Mouse (Mus musculus) intestine, embryonic 16.5 days (tissue): ENCODE results near the gene Usp4. TPM values are rescaled to one million over a fixed set of nuclear protein-coding genes. Genes with fewer than 3 reads are reported as not detected.

ENCODE experiments used
- ATAC-seq: fragments of 200-750 bp; cut with Nextera tagmentation; 2 replicates; pipeline ENCODE4 v1.8.0; 2017; ENCODE audit warnings: moderate TSS enrichment, moderate library complexity
- H3K27ac ChIP-seq: fragments of 300-500 bp; sonication (generic); 2 replicates; pipeline ENCODE4 v1.5.1; 2014; ENCODE audit warnings: mild to moderate bottlenecking, low read length
- H3K27me3 ChIP-seq: fragments of 300-500 bp; sonication (generic); replicated peaks from 2 replicates; pipeline ENCODE4 v1.6.1; 2014; ENCODE audit warnings: low read length, control low read depth, mixed read lengths; ENCODE audit not compliant: control insufficient read depth, insufficient read depth
- H3K36me3 ChIP-seq: fragments of 300-500 bp; sonication (generic); 2 replicates; pipeline ENCODE4 v1.6.1; 2014; ENCODE audit warnings: low read length, control low read depth; ENCODE audit not compliant: control insufficient read depth, insufficient read depth
- H3K4me1 ChIP-seq: fragments of 300-500 bp; sonication (generic); 2 replicates; pipeline ENCODE4 v1.6.1; 2014; ENCODE audit warnings: low read length, control low read depth, mixed read lengths; ENCODE audit not compliant: control insufficient read depth, insufficient read depth
- H3K4me2 ChIP-seq: fragments of 300-500 bp; sonication (generic); 2 replicates; pipeline ENCODE4 v1.6.1; 2014; ENCODE audit warnings: low read depth, low read length, control low read depth
- H3K4me3 ChIP-seq: fragments of 300-500 bp; sonication (generic); 2 replicates; pipeline ENCODE4 v1.5.1; 2014; ENCODE audit warnings: mild to moderate bottlenecking, low read length
- H3K9ac ChIP-seq: fragments of 300-500 bp; sonication (generic); 2 replicates; pipeline ENCODE4 v1.6.1; 2014; ENCODE audit warnings: low read depth, low read length
- H3K9me3 ChIP-seq: fragments of 300-500 bp; sonication (generic); 2 replicates; pipeline ENCODE4 v1.6.1; 2016; ENCODE audit warnings: low read length, control low read depth; ENCODE audit not compliant: control insufficient read depth
- WGBS: fragments of 180-500 bp; shearing (Covaris S2); extraction: QIAGEN DNeasy Blood & Tissue Kit; methylation state at CpG from one replicate; pipeline ENCODE4 v1.1.7; 2014; 5-methylcytosine and 5-hydroxymethylcytosine counted together
- polyA plus RNA-seq: library from polyadenylated mRNA; unstranded; fragments of >200 nt; fragmentation: Nextera tagmentation; extraction: Ambion mirVana; gene quantifications from 2 replicates; pipeline ENCODE4 v1.2.1, GENCODE M21; 2015

Gene Usp4
- polyA plus RNA-seq, 1 experiment from 2014 or later: 92.1 TPM

- no peaks in the 10 kb centered on the region for H3K36me3 ChIP-seq
- no peaks in the 10 kb centered on the region for H3K27me3 ChIP-seq
- ATAC-seq: peak; percentile 19
- peaks cover 30% of the 10 kb centered on the region for H3K4me1 ChIP-seq
- peak overlapping the region; percentile 95 for H3K9ac ChIP-seq
- peak overlapping the region; percentile 82 for H3K4me3 ChIP-seq
- H3K9me3 ChIP-seq: no peaks in the 10 kb centered on the region
- peak overlapping the region; percentile 98 for H3K27ac ChIP-seq
- 50% methylated on average over 10 of the region's 10 CpGs for WGBS
- peak overlapping the region; percentile 74 for H3K4me2 ChIP-seq
Measured at GRCm38 (mm10) chr9:108340258-108341138, 7.2 kb upstream of the Usp4 start.

- H3K9ac ChIP-seq: peak overlapping the region; percentile 95; the same call in 1 of the 2 replicates
- no peaks in the 10 kb centered on the region for H3K9me3 ChIP-seq
- peak overlapping the region; percentile 82 for H3K4me3 ChIP-seq
- no peak for ATAC-seq
- peak overlapping the region; percentile 33 for H3K4me2 ChIP-seq
- H3K27ac ChIP-seq: peak overlapping the region; percentile 98
- no peaks in the 10 kb centered on the region for H3K36me3 ChIP-seq
- peaks cover 33% of the 10 kb centered on the region for H3K4me1 ChIP-seq
- 84% methylated on average over 5 of the region's 5 CpGs for WGBS
- no peaks in the 10 kb centered on the region for H3K27me3 ChIP-seq
Measured at GRCm38 (mm10) chr9:108341139-108341475, 6.5 kb upstream of the Usp4 start.

DNA sequence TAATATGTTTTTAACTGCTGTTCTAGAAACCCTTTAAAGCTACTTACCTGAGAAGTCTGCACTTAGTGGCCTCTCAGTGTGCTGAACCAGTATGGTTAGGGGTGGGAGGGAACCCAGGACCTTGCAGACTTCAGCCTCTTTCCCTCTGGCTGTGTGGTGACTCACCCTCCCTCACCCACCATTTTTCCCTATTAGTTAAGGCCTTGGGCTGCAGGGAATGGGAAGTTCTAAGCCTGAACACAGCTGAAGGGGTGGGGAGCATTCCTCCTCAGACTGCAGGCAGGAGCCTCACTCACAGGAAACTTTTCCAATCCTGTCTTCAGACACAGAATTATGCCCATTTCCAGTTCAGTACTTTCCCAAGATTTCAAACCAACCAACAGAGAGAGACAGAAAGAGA lies 5.9 kb upstream of the Usp4 start:
- Histone ChIP-seq H3K9me3 (no peaks in the 10 kb centered on the region), H3K4me1 (peaks cover 35% of the 10 kb centered on the region), H3K36me3 (no peaks in the 10 kb centered on the region), H3K4me3 (no peak overlapping the region), H3K4me2 (no peak overlapping the region), H3K27ac (peak overlapping the region; percentile 98), H3K27me3 (no peaks in the 10 kb centered on the region), H3K9ac (no peak overlapping the region)
- ATAC-seq: peak; percentile 6

- H3K36me3 ChIP-seq: no peaks in the 10 kb centered on the region
- no peak for ATAC-seq
- H3K27ac ChIP-seq: peak overlapping the region; percentile 98
- H3K4me1 ChIP-seq: peaks cover 35% of the 10 kb centered on the region
- H3K27me3 ChIP-seq: no peaks in the 10 kb centered on the region
- H3K9me3 ChIP-seq: no peaks in the 10 kb centered on the region
- WGBS: 15% methylated on average over 5 of the region's 5 CpGs
- no peak overlapping the region for H3K4me3 ChIP-seq
- no peak overlapping the region for H3K9ac ChIP-seq
- H3K4me2 ChIP-seq: no peak overlapping the region
Measured at GRCm38 (mm10) chr9:108342301-108342831, 5.3 kb upstream of the Usp4 start.

DNA sequence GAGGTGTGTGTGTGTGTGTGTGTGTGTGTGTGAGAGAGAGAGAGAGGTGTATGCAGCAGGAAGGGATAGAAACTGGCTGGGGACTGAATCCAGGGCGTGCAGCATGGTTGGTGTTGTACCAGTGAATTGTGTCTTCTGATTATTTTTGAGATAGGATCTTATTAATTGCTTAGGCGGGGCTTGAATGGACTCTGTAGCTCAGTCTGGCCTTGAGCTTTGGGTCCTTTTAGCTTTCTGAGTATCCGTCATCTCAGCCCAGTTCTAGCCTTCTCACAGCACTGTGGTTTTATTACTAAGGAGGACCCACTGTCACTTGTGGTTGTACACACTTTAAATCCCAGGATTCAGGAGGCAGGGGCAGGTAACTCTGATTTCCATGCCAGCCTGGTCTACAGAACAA lies 4.3 kb upstream of the Usp4 start:
- WGBS: 48% methylated on average over 3 of the region's 3 CpGs
- Histone ChIP-seq H3K27me3 (no peaks in the 10 kb centered on the region), H3K9ac (peak overlapping the region; percentile 29; the same call in 1 of the 2 replicates), H3K9me3 (no peaks in the 10 kb centered on the region), H3K4me3 (no peak overlapping the region), H3K36me3 (no peaks in the 10 kb centered on the region), H3K4me1 (peaks cover 32% of the 10 kb centered on the region), H3K4me2 (no peak overlapping the region; the same call in 1 of the 2 replicates), H3K27ac (peak overlapping the region; percentile 98)
- ATAC-seq: peak; percentile 1; the same call in 1 of the 2 replicates

DNA sequence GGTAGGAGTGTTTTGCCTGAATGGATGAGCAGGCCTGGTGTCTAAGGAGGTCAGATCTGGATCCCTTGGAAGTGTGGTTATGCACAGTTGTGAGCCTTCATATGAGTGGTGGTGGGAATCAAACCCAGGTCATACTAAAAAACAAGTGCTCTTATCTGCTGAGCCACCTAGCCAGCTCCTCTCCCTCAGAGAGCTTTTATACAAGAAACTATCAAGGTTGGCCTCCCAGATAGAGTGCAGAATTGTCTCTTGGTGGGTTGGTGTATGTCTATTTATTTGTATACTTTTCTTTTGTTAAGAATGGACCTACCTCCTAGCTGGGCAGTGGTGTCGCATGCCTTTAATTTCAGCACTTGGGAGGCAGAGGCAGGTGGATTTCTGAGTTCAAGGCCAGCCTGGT lies 3.8 kb upstream of the Usp4 start:
- no peak for ATAC-seq
- 85% methylated on average over 1 of the region's 1 CpGs for WGBS
- Histone ChIP-seq H3K9ac (peak overlapping the region; percentile 29; the same call in 1 of the 2 replicates), H3K27me3 (no peaks in the 10 kb centered on the region), H3K4me2 (no peak overlapping the region; the same call in 1 of the 2 replicates), H3K4me3 (no peak overlapping the region), H3K9me3 (no peaks in the 10 kb centered on the region), H3K27ac (peak overlapping the region; percentile 98), H3K36me3 (no peaks in the 10 kb centered on the region), H3K4me1 (peaks cover 34% of the 10 kb centered on the region)

DNA sequence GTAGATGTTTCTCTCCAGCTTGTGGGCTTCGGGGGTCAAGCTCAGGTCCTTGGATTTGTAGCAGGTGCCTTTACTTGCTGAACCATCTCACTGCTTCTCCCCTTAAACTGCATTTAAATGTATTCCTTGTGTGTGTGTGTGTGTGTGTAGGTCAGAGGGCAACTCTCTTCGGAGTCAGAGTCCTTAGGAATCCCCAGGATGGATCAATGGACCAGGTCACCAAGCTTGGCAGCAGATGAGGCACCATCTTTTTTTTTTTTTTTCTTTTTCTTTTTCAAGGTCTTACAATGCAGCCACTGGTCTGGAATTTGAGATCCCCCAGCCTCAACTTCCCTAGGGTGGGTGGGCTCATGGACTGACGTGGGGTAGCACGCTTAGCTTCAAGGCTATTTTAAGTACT lies 3.2 kb upstream of the Usp4 start:
- H3K4me2 ChIP-seq: no peak overlapping the region
- H3K27ac ChIP-seq: peak overlapping the region; percentile 98
- H3K4me1 ChIP-seq: peaks cover 39% of the 10 kb centered on the region
- WGBS: 94% methylated on average over 4 of the region's 4 CpGs
- H3K36me3 ChIP-seq: no peaks in the 10 kb centered on the region
- H3K9me3 ChIP-seq: no peaks in the 10 kb centered on the region
- no peak overlapping the region for H3K4me3 ChIP-seq
- H3K27me3 ChIP-seq: no peaks in the 10 kb centered on the region
- ATAC-seq: no peak
- H3K9ac ChIP-seq: no peak overlapping the region

DNA sequence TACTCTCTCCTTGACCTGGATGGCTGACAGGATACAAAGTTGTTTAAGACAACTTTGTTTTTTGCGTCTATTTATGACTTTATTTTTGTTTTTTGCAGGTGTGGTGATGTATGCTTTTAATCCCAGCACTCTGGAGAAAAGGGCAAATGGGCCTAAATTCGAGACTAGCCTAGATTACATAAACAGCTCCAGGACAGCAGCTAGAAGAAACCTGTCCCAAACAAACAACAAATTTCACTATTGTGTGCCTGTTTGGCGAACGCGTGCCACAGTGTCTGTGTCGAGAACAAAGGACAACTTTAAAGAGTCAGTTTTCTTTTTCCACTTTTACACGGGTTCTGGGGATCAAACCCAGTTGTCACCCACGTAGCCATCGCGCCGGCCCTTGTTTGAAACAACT lies 629 bp upstream of the Usp4 start:
- WGBS: 6% methylated on average over 11 of the region's 11 CpGs
- H3K27ac ChIP-seq: peak overlapping the region; percentile 91
- peak overlapping the region; percentile 83 for H3K4me2 ChIP-seq
- H3K36me3 ChIP-seq: peaks cover 12% of the 10 kb centered on the region
- no peak for ATAC-seq
- peaks cover 25% of the 10 kb centered on the region for H3K4me1 ChIP-seq
- H3K9me3 ChIP-seq: no peaks in the 10 kb centered on the region
- H3K9ac ChIP-seq: peak overlapping the region; percentile 92
- H3K27me3 ChIP-seq: no peaks in the 10 kb centered on the region
- peak overlapping the region; percentile 90 for H3K4me3 ChIP-seq

- WGBS: 4% methylated on average over 14 of the region's 14 CpGs
- H3K27me3 ChIP-seq: no peaks in the 10 kb centered on the region
- H3K9ac ChIP-seq: peak overlapping the region; percentile 92
- H3K4me3 ChIP-seq: peak overlapping the region; percentile 90
- ATAC-seq: no peak
- peak overlapping the region; percentile 86 for H3K4me2 ChIP-seq
- no peaks in the 10 kb centered on the region for H3K9me3 ChIP-seq
- H3K36me3 ChIP-seq: peaks cover 17% of the 10 kb centered on the region
- peaks cover 18% of the 10 kb centered on the region for H3K4me1 ChIP-seq
- H3K27ac ChIP-seq: peak overlapping the region; percentile 91
Measured at GRCm38 (mm10) chr9:108348290-108348680, 632 bp downstream of the Usp4 start.
